Mouse (Mus musculus) cortical plate, adult 2 months (tissue): Measurements from ENCODE around the gene Itpr1.

Experiments used
- CTCF ChIP-seq: fragments of 200-500 bp; IDR thresholded peaks from 2 replicates; pipeline ENCODE4 v1.5.1; 2011; ENCODE audit warnings: mild to moderate bottlenecking, control low read depth, low read length; ENCODE audit not compliant: insufficient read depth; ENCODE audit errors: extremely low read depth
- POLR2A ChIP-seq: fragments of 200-500 bp; IDR thresholded peaks from 2 replicates; pipeline ENCODE4 v1.6.1; 2011; ENCODE audit warnings: mild to moderate bottlenecking, low read length, control low read depth; ENCODE audit not compliant: insufficient read depth; ENCODE audit errors: extremely low read depth

DNA sequence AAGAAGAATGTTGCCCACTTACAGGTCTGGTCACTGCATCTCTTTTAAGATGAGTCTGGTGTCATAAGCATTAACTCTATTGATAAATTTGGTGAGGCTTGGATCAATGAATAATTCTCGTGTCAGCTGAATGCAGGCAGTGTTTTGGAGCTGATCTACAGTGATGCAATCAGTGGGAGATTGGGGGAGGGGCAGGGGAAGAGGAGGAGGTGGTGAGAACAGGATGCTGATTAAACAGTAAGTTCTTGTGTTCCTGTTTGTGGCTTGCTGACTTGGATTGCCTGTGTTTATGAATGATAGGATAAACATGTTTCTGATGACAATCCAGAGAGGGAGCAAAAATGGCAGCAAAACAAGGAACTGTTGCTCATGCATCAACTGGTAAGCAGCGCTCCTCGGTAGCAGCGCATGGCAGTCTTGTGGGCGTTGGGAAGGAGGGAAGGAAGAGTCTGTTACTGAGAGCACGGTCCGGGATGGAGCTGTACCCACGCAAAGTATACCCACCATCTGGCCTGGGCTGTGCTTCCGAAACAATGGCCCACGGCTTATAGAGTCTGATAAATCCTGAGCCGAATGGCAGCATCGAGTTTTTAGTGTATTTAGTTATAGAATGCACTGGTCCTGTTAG lies 64.1 kb downstream of the Itpr1 start:
- TF ChIP-seq CTCF, result no peak
- TF ChIP-seq POLR2A, result no peak
